Mouse (Mus musculus): ENCODE results near the gene Fbxo48. TPM values are rescaled to one million over a fixed set of nuclear protein-coding genes. Genes with fewer than 3 reads are reported as not detected.

Gene Fbxo48
- polyA plus RNA-seq, 1 experiment from 2014 or later, result 1.3 TPM

- no peak overlapping the region for H3K9ac ChIP-seq
- no peaks in the 10 kb centered on the region for H3K9me3 ChIP-seq (replicated peaks)
- no peak overlapping the region for H3K4me2 ChIP-seq
- no peaks in the 10 kb centered on the region for H3K36me3 ChIP-seq
- no peak for ATAC-seq (replicated peaks; ENCODE audit: low FRiP score)
- no peak overlapping the region for H3K27ac ChIP-seq
- H3K27me3 ChIP-seq, result no peaks in the 10 kb centered on the region
- no peaks in the 10 kb centered on the region for H3K4me1 ChIP-seq
- whole genome bisulfite sequencing, result 84% methylated on average over 7 of the region's 7 CpGs
- H3K4me3 ChIP-seq (replicated peaks), result no peak overlapping the region
Measured at GRCm38 (mm10) chr11:17002739-17003373, 51.7 kb downstream of the Fbxo48 start.

GRCm38 (mm10) chr11:17003757-17004156 is 52.6 kb downstream of the Fbxo48 start:
- no peaks in the 10 kb centered on the region for H3K4me1 ChIP-seq
- H3K27ac ChIP-seq, result no peak overlapping the region
- 73% methylated on average over 3 of the region's 3 CpGs for WGBS
- H3K36me3 ChIP-seq, result no peaks in the 10 kb centered on the region
- no peak overlapping the region for H3K4me3 ChIP-seq (replicated peaks)
- no peaks in the 10 kb centered on the region for H3K27me3 ChIP-seq
- ATAC-seq (replicated peaks; ENCODE audit: low FRiP score), result no peak
- no peak overlapping the region for H3K9ac ChIP-seq
- H3K9me3 ChIP-seq (replicated peaks), result no peaks in the 10 kb centered on the region
- H3K4me2 ChIP-seq, result no peak overlapping the region

Other genes starting within 250 kb of the Fbxo48 start
- 5.6 and 7.7 TPM in 2 replicates for gene Egfr, start 199.2 kb upstream of the Fbxo48 start, polyA plus RNA-seq (2015; fragmentation: Nextera tagmentation; extraction: Ambion mirVana)
- gene Cnrip1, start 100.2 kb downstream of the Fbxo48 start, polyA plus RNA-seq (2015; fragmentation: Nextera tagmentation; extraction: Ambion mirVana), result 30.0 and 34.2 TPM in 2 replicates
- gene Plek, start 101.0 kb downstream of the Fbxo48 start, polyA plus RNA-seq (2015; fragmentation: Nextera tagmentation; extraction: Ambion mirVana), result 1.6 and 2.9 TPM in 2 replicates
- 85.3 and 92.1 TPM in 2 replicates for gene Ppp3r1, start 207.9 kb downstream of the Fbxo48 start, polyA plus RNA-seq (2015; fragmentation: Nextera tagmentation; extraction: Ambion mirVana)
- 27.5 and 27.6 TPM in 2 replicates for gene Wdr92, start 230.7 kb downstream of the Fbxo48 start, polyA plus RNA-seq (2015; fragmentation: Nextera tagmentation; extraction: Ambion mirVana)

All from kidney, embryonic 15.5 days (tissue).